Mouse (Mus musculus) liver, embryonic 15.5 days (tissue): ENCODE measurements around the gene Hoxa7. TPM values are rescaled to one million over a fixed set of nuclear protein-coding genes. Genes with fewer than 3 reads are reported as not detected.
A peak's percentile ranks its signal among the peaks of the same experiment; 100 is the strongest.

ENCODE experiments used
- ATAC-seq: fragments of 200-750 bp; cut with Nextera tagmentation; 2 replicates; pipeline ENCODE4 v1.8.0; 2017; ENCODE audit warnings: moderate number of reproducible peaks, mild to moderate bottlenecking, moderate library complexity; ENCODE audit not compliant: insufficient read depth
- H3K27ac ChIP-seq: fragments of 300-500 bp; sonication (generic); replicated peaks from 2 replicates; pipeline ENCODE4 v1.5.1; 2015; ENCODE audit warnings: mild to moderate bottlenecking, inconsistent platforms
- H3K27me3 ChIP-seq: fragments of 300-500 bp; sonication (generic); 2 replicates; pipeline ENCODE4 v1.6.1; 2015; ENCODE audit warnings: mild to moderate bottlenecking, inconsistent platforms
- H3K36me3 ChIP-seq: fragments of 300-500 bp; sonication (generic); replicated peaks from 2 replicates; pipeline ENCODE4 v1.6.1; 2015; ENCODE audit warnings: moderate library complexity, mild to moderate bottlenecking, inconsistent platforms
- H3K4me1 ChIP-seq: fragments of 300-500 bp; sonication (generic); replicated peaks from 2 replicates; pipeline ENCODE4 v1.6.1; 2015; ENCODE audit warnings: inconsistent platforms
- H3K4me2 ChIP-seq: fragments of 300-500 bp; sonication (generic); 2 replicates; pipeline ENCODE4 v1.6.1; 2015; ENCODE audit warnings: moderate library complexity, mild to moderate bottlenecking, inconsistent platforms
- H3K4me3 ChIP-seq: fragments of 300-500 bp; sonication (generic); replicated peaks from 2 replicates; pipeline ENCODE4 v1.5.1; 2015; ENCODE audit warnings: mild to moderate bottlenecking, inconsistent platforms
- H3K9ac ChIP-seq: fragments of 300-500 bp; sonication (generic); 2 replicates; pipeline ENCODE4 v1.6.1; 2015; ENCODE audit warnings: moderate library complexity, mild to moderate bottlenecking, inconsistent platforms
- H3K9me3 ChIP-seq: fragments of 300-500 bp; sonication (generic); replicated peaks from 2 replicates; pipeline ENCODE4 v1.6.1; 2016; ENCODE audit warnings: inconsistent platforms
- WGBS: fragments of 180-500 bp; shearing (Covaris S2); methylation state at CpG from one replicate; pipeline ENCODE4 v1.1.7; 2015; ENCODE audit warnings: mixed read lengths; ENCODE audit not compliant: insufficient replicate concordance; 5-methylcytosine and 5-hydroxymethylcytosine counted together
- polyA plus RNA-seq: library from polyadenylated mRNA; unstranded; fragments of >200 nt; fragmentation: Nextera tagmentation; extraction: Ambion mirVana; gene quantifications from 2 replicates; pipeline ENCODE4 v1.2.1, GENCODE M21; 2015

Gene Hoxa7
- polyA plus RNA-seq, 1 experiment from 2014 or later, result 0.37 TPM

DNA sequence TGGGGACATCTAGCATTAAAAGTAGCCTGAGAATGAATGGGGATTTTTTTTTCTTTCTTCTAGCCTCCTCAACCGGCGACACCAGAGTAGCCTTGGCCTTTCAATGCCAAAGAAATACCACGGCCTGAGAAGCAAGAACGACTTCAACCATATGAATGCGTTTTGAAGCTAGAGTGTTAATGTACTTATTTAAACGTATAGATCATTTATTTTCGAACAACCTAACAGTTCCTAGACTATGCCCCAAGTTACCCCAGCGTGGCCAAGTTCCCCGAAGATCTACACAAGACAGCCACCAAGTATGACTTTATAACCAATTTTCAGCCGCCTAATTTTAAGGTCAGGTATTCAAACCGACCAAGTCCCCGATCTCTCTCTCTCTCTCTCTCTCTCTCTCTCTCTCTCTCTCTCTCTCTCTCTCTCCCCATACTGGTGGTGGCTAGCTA, 766 bp downstream of the Hoxa7 start:
- no peak for ATAC-seq
- Histone ChIP-seq H3K27ac (no peak overlapping the region), H3K9me3 (no peaks in the 10 kb centered on the region), H3K4me3 (peak overlapping the region; percentile 51), H3K27me3 (peaks cover 100% of the 10 kb centered on the region), H3K36me3 (no peaks in the 10 kb centered on the region), H3K9ac (no peak overlapping the region), H3K4me1 (peaks cover 19% of the 10 kb centered on the region; the same call in 1 of the 2 replicates), H3K4me2 (peak overlapping the region; percentile 69)
- 4% methylated on average over 12 of the region's 12 CpGs for WGBS

GRCm38 (mm10) chr6:52220003-52220864, 1.4 kb downstream of the Hoxa7 start:
- H3K4me2 ChIP-seq, result no peak overlapping the region
- no peak overlapping the region for H3K9ac ChIP-seq
- no peaks in the 10 kb centered on the region for H3K36me3 ChIP-seq
- H3K27me3 ChIP-seq, result peaks cover 100% of the 10 kb centered on the region
- H3K4me1 ChIP-seq, result peaks cover 19% of the 10 kb centered on the region; the same call in 1 of the 2 replicates
- no peaks in the 10 kb centered on the region for H3K9me3 ChIP-seq
- 30% methylated on average over 32 of the region's 32 CpGs for WGBS
- ATAC-seq, result no peak
- no peak overlapping the region for H3K4me3 ChIP-seq
- H3K27ac ChIP-seq, result no peak overlapping the region

DNA sequence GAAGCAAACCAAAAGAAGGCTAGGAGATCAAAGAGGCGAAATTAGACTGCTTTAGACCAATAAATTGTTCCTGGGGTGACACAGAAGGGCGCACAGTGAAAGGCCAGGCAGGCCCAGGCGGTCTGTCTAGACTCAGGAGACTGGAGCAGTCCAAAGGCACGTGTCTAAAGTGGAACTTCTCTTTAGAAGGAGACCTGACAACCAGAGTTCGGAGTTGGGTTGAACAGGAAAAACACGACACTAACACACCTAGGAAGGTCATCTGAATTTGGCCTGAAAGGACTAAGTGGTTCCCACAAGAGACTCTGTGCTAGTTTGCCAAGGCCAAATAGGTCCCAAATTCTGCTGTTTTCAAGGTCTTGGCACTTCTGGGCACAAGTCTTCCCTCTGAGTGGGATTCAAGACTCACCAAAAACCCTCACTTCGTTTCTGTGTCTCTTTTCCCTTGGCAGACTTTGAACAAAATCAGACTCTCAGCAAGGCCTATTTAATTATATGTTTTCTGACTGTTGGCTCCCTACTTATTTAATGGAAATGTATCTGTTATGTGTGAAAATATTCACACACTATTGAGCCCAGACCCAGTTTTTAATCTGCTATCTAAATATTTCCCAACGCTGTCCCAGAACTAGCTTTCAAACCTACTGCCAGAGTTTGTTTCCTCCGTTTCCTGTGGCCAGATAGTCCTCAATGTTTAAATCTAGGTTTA, 2.3 kb downstream of the Hoxa7 start:
- Histone ChIP-seq H3K9me3 (no peaks in the 10 kb centered on the region), H3K9ac (no peak overlapping the region), H3K36me3 (no peaks in the 10 kb centered on the region), H3K4me1 (peaks cover 19% of the 10 kb centered on the region; the same call in 1 of the 2 replicates), H3K4me2 (no peak overlapping the region), H3K27ac (no peak overlapping the region), H3K4me3 (no peak overlapping the region), H3K27me3 (peaks cover 100% of the 10 kb centered on the region)
- WGBS, result 45% methylated on average over 9 of the region's 9 CpGs
- no peak for ATAC-seq

DNA sequence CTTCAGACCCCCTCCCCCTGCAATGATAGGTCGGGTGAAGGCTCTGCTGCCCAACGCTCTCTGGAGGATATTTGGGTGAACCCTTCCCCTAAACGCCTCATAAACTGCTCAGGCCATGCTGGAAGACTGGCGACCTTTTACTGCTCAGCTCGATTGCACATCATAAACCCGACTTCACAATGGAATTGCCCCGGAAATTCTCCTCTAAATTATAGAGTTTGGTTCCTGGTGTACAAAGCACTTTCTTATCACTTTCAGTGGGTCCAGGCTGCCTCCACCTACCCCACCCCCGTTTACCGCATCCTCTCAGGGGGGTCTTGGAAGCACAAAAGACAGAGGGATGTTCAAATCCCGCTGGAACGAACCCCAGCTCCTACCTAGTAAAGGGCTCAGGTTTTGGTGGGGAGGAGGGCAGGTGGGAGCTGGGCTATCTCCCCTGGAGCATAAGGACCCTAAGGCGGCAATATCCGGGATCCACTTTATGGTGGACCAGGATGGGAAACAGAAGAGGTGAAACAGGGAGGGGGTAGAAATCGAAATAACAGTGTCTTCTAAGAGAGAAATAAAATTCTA, 2.9 kb downstream of the Hoxa7 start:
- Histone ChIP-seq H3K4me2 (no peak overlapping the region), H3K4me1 (peaks cover 19% of the 10 kb centered on the region; the same call in 1 of the 2 replicates), H3K9me3 (no peaks in the 10 kb centered on the region), H3K27me3 (peaks cover 100% of the 10 kb centered on the region), H3K9ac (no peak overlapping the region), H3K27ac (no peak overlapping the region), H3K36me3 (no peaks in the 10 kb centered on the region), H3K4me3 (no peak overlapping the region)
- no peak for ATAC-seq
- WGBS, result 30% methylated on average over 14 of the region's 14 CpGs

GRCm38 (mm10) chr6:52217895-52218642, 3.6 kb downstream of the Hoxa7 start:
- no peak overlapping the region for H3K27ac ChIP-seq
- no peaks in the 10 kb centered on the region for H3K36me3 ChIP-seq
- H3K4me3 ChIP-seq, result no peak overlapping the region; the same call in 1 of the 2 replicates
- no peak overlapping the region for H3K9ac ChIP-seq
- no peaks in the 10 kb centered on the region for H3K9me3 ChIP-seq
- H3K4me2 ChIP-seq, result no peak overlapping the region; the same call in 1 of the 2 replicates
- H3K4me1 ChIP-seq, result peaks cover 19% of the 10 kb centered on the region; the same call in 1 of the 2 replicates
- H3K27me3 ChIP-seq, result peaks cover 100% of the 10 kb centered on the region
- ATAC-seq, result no peak
- WGBS, result 15% methylated on average over 23 of the region's 23 CpGs

GRCm38 (mm10) chr6:52217459-52217768, 4.2 kb downstream of the Hoxa7 start:
- Histone ChIP-seq H3K36me3 (no peaks in the 10 kb centered on the region), H3K4me1 (peaks cover 24% of the 10 kb centered on the region; the same call in 1 of the 2 replicates), H3K27ac (no peak overlapping the region), H3K27me3 (peaks cover 100% of the 10 kb centered on the region), H3K9me3 (no peaks in the 10 kb centered on the region), H3K4me3 (peak overlapping the region; percentile 22), H3K4me2 (peak overlapping the region; percentile 49), H3K9ac (no peak overlapping the region)
- 2% methylated on average over 25 of the region's 25 CpGs for WGBS
- ATAC-seq, result no peak

DNA sequence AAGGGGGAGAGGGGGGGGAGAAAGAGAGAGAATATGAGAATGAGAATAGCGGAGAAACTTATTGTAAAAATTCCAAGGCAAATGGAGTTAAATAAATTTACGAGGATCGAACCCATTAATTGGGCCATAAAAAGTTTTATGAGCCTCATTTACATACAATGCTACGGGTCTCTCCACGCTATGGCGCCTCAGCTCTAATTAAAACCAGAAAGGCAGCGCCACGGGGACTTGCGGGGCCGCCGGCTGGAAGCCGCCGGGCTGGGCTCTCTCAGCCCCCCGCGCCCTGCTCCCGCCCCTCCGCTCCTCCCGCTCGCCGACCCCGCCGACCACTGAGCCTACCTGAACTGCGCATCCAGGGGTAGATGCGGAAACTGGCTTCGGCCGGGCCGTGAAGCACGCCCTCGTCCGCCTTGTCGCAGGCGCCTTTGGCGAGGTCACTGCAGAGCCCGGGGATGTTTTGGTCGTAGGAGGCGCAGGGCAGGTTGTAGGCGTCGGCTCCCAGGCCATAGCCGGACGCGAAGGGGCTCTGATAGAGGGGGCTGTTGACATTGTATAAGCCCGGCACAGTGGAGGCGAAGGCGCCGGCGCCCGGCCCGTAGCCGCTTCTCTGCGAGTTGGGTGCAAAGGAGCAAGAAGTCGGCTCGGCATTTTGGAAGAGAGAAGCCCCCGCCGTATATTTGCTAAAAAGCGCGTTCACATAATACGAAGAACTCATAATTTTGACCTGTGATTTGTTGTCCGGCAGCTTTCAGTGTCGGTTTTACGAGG, 4.8 kb downstream of the Hoxa7 start:
- ATAC-seq, result no peak
- Histone ChIP-seq H3K4me1 (peaks cover 21% of the 10 kb centered on the region; the same call in 1 of the 2 replicates), H3K4me3 (peak overlapping the region; percentile 22), H3K27me3 (peaks cover 100% of the 10 kb centered on the region), H3K9ac (no peak overlapping the region), H3K27ac (no peak overlapping the region), H3K9me3 (no peaks in the 10 kb centered on the region), H3K36me3 (no peaks in the 10 kb centered on the region), H3K4me2 (peak overlapping the region; percentile 49)
- 1% methylated on average over 60 of the region's 60 CpGs for WGBS

GRCm38 (mm10) chr6:52215771-52216535, 5.7 kb downstream of the Hoxa7 start:
- peaks cover 100% of the 10 kb centered on the region for H3K27me3 ChIP-seq
- no peak overlapping the region for H3K4me3 ChIP-seq
- no peak for ATAC-seq
- no peak overlapping the region for H3K9ac ChIP-seq
- H3K4me1 ChIP-seq, result peaks cover 16% of the 10 kb centered on the region; the same call in 1 of the 2 replicates
- H3K27ac ChIP-seq, result no peak overlapping the region
- no peaks in the 10 kb centered on the region for H3K36me3 ChIP-seq
- WGBS, result 5% methylated on average over 30 of the region's 30 CpGs
- no peaks in the 10 kb centered on the region for H3K9me3 ChIP-seq
- no peak overlapping the region for H3K4me2 ChIP-seq

- Histone ChIP-seq H3K27me3 (peaks cover 100% of the 10 kb centered on the region), H3K27ac (no peak overlapping the region), H3K36me3 (no peaks in the 10 kb centered on the region), H3K4me2 (no peak overlapping the region), H3K4me1 (peaks cover 16% of the 10 kb centered on the region; the same call in 1 of the 2 replicates), H3K9ac (no peak overlapping the region), H3K4me3 (no peak overlapping the region), H3K9me3 (no peaks in the 10 kb centered on the region)
- 46% methylated on average over 3 of the region's 3 CpGs for WGBS
- ATAC-seq, result no peak
These were observed 6.6 kb downstream of the Hoxa7 start for GRCm38 (mm10) chr6:52215070-52215469.
